Comparison of ENCODE assay signal across 10 mouse cellular contexts in the genomic region with DNA sequence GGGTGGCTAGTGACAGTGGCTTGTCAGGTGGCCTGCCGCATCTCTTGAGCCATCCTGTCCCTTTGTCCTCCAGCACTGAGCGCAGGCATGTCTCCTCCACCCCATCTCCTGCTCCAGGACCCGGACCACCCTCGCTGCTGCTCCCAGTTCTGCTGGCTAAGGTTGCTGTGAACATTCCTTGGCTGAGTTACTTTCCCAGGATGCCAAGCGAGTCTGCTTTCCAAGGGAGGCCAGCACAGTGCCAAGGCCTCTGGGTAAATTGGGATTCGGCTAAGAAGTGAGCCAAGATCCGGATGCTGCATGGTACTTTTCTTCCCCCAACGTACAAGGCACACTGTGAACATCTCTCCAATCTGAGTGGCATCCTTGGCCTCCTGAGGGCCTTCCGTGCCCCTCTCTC.
DNase-seq lines count a peak whose midpoint lies in the region; ATAC-seq lines count a peak whose summit lies in the region.
"Had no signal": no experiment of that assay in that cellular context is flagged by ENCODE, and none has a peak within 500 bp of the region (broad histone marks: within the 10 kb centered on the region; RNA-seq: fewer than 3 reads in every experiment).

No protein-coding gene starts in this region.

- H3K27ac ChIP-seq in heart, embryonic 12.5 days (ENCODE audit: poor library complexity, severe bottlenecking), result no peak overlapping the region
- H3K27ac ChIP-seq in midbrain, embryonic 16.5 days (ENCODE audit: low read length), result no peak overlapping the region
- H3K27ac ChIP-seq in midbrain, embryonic 14.5 days (replicated peaks; ENCODE audit: low read depth, low read length), result no peak overlapping the region

- 92% methylated on average over 9 of the region's 9 CpGs for WGBS in heart, embryonic 12.5 days
- WGBS in midbrain, embryonic 16.5 days, result 83% methylated on average over 9 of the region's 9 CpGs
- 88% methylated on average over 9 of the region's 9 CpGs for WGBS in midbrain, embryonic 14.5 days

- peaks cover 6% of the 10 kb centered on the region; the same call in 1 of the 2 replicates for H3K27me3 ChIP-seq in heart, embryonic 12.5 days (replicated peaks)
- H3K27me3 ChIP-seq in midbrain, embryonic 16.5 days (ENCODE audit: control insufficient read depth, insufficient read depth, low read depth, low read length), result no peaks in the 10 kb centered on the region
- no peaks in the 10 kb centered on the region for H3K27me3 ChIP-seq in midbrain, embryonic 14.5 days (ENCODE audit: control insufficient read depth, insufficient read depth, low read length)

- peak; percentile 14 for DNase-seq in heart, adult 8-10 months (ENCODE audit: low spot score)
- DNase-seq in cerebellum, adult 18-20 months, result peak; percentile 14 to 16
- peak; percentile 40 to 42 for DNase-seq in frontal cortex, postnatal 10 days (ENCODE audit: low spot score in 2 of 2)
- peak; percentile 42 to 76 for DNase-seq in left cerebral cortex, postnatal 25 days (ENCODE audit: low spot score in 2 of 2)
- DNase-seq in spleen, postnatal 36 days (ENCODE audit: low spot score in 2 of 2), result no peak
- DNase-seq in midbrain, embryonic 14.5 days, result no peak
- DNase-seq: adrenal gland, adult 2 months had no signal

- intact Hi-C loops in left cerebral cortex, postnatal 25 days (cut with DNase I), result no loop called here

- H3K4me3 ChIP-seq in heart, embryonic 12.5 days, result no peak overlapping the region
- no peak overlapping the region for H3K4me3 ChIP-seq in midbrain, embryonic 16.5 days (ENCODE audit: low read depth, low read length)
- no peak overlapping the region for H3K4me3 ChIP-seq in midbrain, embryonic 14.5 days (replicated peaks; ENCODE audit: low read depth, low read length)

- H3K9ac ChIP-seq in heart, embryonic 12.5 days, result no peak overlapping the region
- no peak overlapping the region for H3K9ac ChIP-seq in midbrain, embryonic 16.5 days (ENCODE audit: low read depth, low read length)
- no peak overlapping the region for H3K9ac ChIP-seq in midbrain, embryonic 14.5 days (replicated peaks; ENCODE audit: low read length)

- no peaks in the 10 kb centered on the region for H3K36me3 ChIP-seq in heart, embryonic 12.5 days
- no peaks in the 10 kb centered on the region for H3K36me3 ChIP-seq in midbrain, embryonic 16.5 days (ENCODE audit: control insufficient read depth, insufficient read depth, low read length)
- H3K36me3 ChIP-seq in midbrain, embryonic 14.5 days (ENCODE audit: control insufficient read depth, insufficient read depth, low read length), result no peaks in the 10 kb centered on the region

- H3K4me2 ChIP-seq in heart, embryonic 12.5 days, result no peak overlapping the region
- no peak overlapping the region for H3K4me2 ChIP-seq in midbrain, embryonic 16.5 days (ENCODE audit: low read length)
- H3K4me2 ChIP-seq in midbrain, embryonic 14.5 days (ENCODE audit: low read length), result no peak overlapping the region

- peaks cover 29% of the 10 kb centered on the region for H3K4me1 ChIP-seq in heart, embryonic 12.5 days (replicated peaks)
- peaks cover 10% of the 10 kb centered on the region; the same call in 1 of the 2 replicates for H3K4me1 ChIP-seq in midbrain, embryonic 16.5 days (ENCODE audit: control insufficient read depth, insufficient read depth, low read length)
- peaks cover 14% of the 10 kb centered on the region for H3K4me1 ChIP-seq in midbrain, embryonic 14.5 days (ENCODE audit: control insufficient read depth, insufficient read depth, low read length)

- no peaks in the 10 kb centered on the region for H3K9me3 ChIP-seq in heart, embryonic 12.5 days (replicated peaks)
- H3K9me3 ChIP-seq in midbrain, embryonic 16.5 days (replicated peaks; ENCODE audit: control insufficient read depth, low read length, poor library complexity, severe bottlenecking), result no peaks in the 10 kb centered on the region
- H3K9me3 ChIP-seq in midbrain, embryonic 14.5 days (ENCODE audit: control insufficient read depth, low read length), result no peaks in the 10 kb centered on the region

- ATAC-seq in heart, embryonic 12.5 days (ENCODE audit: insufficient number of reproducible peaks, low FRiP score), result no peak
- ATAC-seq in midbrain, embryonic 16.5 days, result no peak
- ATAC-seq in midbrain, embryonic 14.5 days (ENCODE audit: low FRiP score, low TSS enrichment), result no peak
- ATAC-seq: CD4-positive, CD25-positive, alpha-beta regulatory T cell, adult 4 months had no signal

Comparison
In these comparisons a context has a peak if more than half of its experiments do, and no peak if none do; other contexts are left out.
1. DNase-seq: peak in heart, adult 8-10 months (single experiment), cerebellum, adult 18-20 months (2 of 2), frontal cortex, postnatal 10 days (2 of 2) and left cerebral cortex, postnatal 25 days (2 of 2); none in spleen, postnatal 36 days (0 of 2) and midbrain, embryonic 14.5 days (single experiment).